Comparison of ENCODE assay signal across 12 mouse cellular contexts in genomic region chr11:115616371-115616770, GRCm38 (mm10).
"Had no signal": no experiment of that assay in that cellular context is flagged by ENCODE, and none has a peak within 500 bp of the region (broad histone marks: within the 10 kb centered on the region; RNA-seq: fewer than 3 reads in every experiment).

No protein-coding gene starts in this region.

- H3K9ac ChIP-seq: limb, embryonic 15.5 days; liver, embryonic 14.5 days; stomach, embryonic 15.5 days had no signal

- ATAC-seq: intestine, embryonic 16.5 days; lung, postnatal 0 days; midbrain, embryonic 13.5 days had no signal

- H3K9me3 ChIP-seq: limb, embryonic 15.5 days; midbrain, embryonic 13.5 days; stomach, embryonic 15.5 days had no signal

- DNase-seq: layer of hippocampus, postnatal 36 days; lung, adult 2 months; lung, postnatal 36 days; right cerebral cortex, postnatal 14 days; thymus, adult 2 months; thymus, postnatal 25 days had no signal

- H3K4me3 ChIP-seq: limb, embryonic 15.5 days; midbrain, embryonic 13.5 days; stomach, embryonic 15.5 days had no signal

- H3K27ac ChIP-seq: limb, embryonic 15.5 days; liver, embryonic 14.5 days; midbrain, embryonic 13.5 days; stomach, embryonic 15.5 days had no signal

- H3K27me3 ChIP-seq: limb, embryonic 15.5 days; stomach, embryonic 15.5 days had no signal

- H3K4me2 ChIP-seq: limb, embryonic 15.5 days; midbrain, embryonic 13.5 days; stomach, embryonic 15.5 days had no signal
